Mouse (Mus musculus): ENCODE measurements around the gene Gstp1.
"Not testable (repeated sequence)": the region's sequence is repeated elsewhere in the genome, so short reads cannot be mapped to it uniquely, and the experiment has no call there.

Gene Gstp1

DNA sequence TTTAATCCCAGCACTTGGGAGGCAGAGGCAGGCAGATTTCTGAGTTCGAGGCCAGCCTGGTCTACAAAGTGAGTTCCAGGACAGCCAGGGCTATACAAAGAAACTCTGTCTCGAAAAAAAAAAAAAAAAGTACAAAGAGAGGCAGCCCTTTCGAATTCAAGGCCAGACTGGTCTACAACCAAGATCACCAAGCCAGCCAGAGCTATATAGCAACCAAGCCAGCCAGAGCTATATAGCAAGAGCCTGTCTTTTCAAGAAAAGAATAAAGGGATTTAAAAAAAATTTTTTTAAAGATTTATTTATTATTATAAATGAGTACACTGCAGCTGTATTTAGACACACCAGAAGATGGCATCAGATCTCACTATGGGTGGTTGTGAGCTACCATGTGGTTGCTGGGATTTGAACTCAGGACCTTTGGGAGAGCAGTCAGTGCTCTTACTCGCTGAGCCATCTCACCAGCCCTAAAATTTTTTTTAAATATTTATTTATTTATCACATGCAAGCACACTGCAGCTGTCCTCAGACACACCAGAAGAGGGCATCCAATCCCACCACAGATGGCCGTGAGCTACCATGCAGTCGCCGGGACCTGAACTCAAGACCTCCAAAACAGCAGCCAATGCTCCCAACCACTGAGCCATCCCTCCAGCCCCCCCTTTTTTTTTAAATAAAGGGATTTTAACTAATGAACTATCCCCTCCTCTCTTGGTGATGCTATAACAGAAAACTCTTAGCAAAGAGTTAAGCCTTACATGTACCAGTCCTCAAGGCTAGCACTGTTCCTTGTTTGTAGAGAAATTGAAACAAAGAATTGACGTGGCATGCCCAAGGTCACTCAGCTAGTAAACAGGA is 22.5 kb upstream of the Gstp1 start:
- not testable (repeated sequence) for DNase-seq

DNA sequence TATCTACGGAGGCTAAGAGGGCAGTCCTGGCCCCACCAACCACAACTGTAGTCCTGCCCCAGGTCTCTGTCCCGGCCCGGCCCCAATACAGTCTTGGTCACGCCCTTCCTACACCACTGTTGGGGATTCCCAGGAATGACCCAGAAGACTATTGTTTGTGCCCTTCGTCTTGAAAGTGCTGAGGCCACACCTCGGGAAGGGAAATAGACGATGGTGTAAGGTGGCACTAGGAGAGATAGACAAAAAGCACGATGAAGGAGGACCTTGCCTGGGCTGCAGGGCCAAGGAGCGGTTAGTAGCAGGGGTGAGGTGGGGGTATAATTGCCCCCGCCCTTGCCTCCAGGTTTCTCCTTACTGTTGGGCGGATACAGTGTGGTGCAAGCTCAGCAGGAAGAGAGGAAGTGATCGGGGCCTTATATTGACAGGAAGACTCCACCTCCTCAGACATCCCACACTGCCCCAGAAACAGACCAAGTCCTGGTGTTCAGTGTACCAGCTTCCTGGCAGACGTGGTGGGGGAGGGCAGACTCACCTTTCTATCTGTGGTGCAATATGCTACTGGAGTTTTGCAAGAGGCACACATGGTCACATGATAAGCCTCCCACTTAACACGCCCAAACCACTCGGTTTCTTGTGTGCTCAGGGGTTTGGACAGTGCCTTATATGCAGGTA is 21.4 kb upstream of the Gstp1 start, which contains the start of gene Gstp3:
Gene Gstp3, minus strand, starts transcription at position 501 of the 672 bp plus-strand sequence.
- DNase-seq: peak; percentile 31 to 67

DNA sequence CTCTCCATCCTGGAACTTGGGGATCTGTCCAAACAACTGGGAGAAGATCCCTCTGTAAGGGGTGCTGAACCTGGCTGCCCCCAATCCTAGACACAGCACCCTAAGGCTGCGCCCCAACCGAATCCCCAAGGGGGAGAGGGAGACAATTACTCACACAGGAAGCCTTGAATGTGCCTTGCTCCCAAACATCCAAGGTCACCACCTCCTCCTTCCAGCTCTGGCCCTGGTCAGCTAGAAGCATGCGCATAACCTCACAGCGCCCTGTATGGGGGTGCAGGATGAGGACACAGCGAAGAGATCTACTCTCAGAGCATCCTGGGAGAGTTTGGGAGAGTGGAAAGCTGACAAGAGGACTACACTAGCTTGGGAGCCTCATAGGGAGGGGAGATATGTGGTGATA is 20.8 kb upstream of the Gstp1 start:
- no peak for DNase-seq

DNA sequence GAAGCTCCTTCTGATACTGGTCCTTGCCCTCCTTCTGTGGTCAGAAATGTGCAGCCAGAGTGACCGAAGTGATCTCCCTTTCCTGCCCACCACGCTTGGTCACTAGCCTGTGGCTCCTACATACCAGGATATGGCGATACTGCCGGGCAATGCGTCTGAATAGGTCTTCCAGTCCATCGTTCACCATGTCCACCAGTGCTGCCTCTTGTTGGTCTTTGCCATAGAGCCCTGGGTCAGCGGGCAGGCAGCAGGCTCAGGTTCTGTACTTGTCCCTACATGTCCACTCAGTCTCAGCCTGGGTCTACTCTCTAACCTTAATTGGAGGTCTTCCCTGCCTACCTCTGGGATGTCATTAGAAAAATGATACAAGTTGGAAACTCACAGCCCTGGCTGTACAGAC is 20.2 kb upstream of the Gstp1 start:
- DNase-seq: no peak

DNA sequence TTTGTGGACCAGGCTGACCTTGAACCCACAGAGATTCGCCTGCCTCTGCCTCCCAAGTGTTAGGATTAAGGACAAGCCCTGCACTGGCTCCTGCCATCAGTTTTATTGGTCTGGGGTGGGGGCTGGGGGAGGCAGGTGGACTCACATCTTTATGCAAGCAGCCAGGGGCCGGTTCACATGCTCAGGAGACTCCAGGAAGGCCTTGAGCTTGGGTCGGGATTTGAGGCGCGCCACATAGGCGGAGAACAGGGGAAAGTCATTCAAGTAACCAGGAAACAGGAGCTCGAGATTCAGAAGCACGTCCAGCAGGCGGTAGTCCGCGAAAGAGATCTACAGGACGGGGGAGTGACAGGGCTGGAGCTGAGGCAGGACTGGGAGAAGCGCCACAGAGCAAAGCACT is 19.6 kb upstream of the Gstp1 start:
- no peak for DNase-seq

DNA sequence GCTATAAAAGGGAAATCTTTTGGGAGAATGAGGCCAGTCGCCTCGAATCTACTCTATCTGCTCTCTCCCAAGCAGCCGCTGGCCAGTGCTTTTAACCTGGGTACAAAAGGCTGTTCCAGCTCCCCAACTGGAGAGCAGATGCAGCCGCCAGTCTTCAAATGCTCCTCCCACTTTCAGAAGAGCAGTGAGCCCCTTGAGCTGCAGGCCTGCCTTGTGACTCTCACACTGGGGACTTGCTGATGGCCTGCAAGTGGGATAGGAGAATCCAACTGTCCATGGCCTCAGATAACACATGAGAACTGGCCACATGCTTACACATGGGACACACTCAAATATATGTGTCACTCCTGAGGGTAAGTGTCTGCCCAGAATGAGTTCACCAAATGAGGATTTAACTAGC is 18.9 kb upstream of the Gstp1 start:
- DNase-seq: no peak

DNA sequence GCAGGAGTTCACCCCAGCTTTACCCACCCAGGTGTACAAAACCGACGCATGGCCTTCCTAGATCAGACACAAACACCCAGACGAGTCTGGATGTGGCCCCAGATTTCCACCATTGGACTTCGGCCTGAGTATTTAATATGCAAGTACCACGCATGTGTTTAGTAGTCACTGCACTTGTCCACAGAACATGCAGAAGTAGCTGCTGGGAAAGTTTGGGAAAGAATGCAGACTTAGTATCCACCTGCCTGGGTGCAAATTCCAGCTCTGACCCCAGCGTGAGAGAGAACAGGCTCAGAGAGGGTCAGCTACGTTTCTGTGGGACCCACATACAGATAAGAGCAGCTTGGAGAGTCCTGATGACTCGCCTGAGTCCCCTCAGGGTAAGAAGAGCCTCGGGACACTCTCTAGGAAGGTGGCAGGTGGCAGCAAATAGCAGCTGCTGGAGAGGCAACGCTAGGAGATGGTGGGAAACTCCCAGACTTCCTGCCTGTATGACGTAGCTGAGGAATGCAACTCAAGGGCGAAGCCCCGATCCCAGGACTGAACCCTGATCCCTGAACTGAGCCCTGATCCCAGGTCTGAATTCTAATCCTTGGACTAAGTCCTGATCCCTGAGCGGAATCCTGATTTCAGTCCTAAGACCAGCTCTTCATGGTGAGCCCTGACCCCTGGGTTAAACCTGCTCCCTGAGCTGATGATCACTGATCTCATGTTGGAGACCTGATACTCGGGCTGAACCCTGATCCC is 18.3 kb upstream of the Gstp1 start:
- no peak for DNase-seq

DNA sequence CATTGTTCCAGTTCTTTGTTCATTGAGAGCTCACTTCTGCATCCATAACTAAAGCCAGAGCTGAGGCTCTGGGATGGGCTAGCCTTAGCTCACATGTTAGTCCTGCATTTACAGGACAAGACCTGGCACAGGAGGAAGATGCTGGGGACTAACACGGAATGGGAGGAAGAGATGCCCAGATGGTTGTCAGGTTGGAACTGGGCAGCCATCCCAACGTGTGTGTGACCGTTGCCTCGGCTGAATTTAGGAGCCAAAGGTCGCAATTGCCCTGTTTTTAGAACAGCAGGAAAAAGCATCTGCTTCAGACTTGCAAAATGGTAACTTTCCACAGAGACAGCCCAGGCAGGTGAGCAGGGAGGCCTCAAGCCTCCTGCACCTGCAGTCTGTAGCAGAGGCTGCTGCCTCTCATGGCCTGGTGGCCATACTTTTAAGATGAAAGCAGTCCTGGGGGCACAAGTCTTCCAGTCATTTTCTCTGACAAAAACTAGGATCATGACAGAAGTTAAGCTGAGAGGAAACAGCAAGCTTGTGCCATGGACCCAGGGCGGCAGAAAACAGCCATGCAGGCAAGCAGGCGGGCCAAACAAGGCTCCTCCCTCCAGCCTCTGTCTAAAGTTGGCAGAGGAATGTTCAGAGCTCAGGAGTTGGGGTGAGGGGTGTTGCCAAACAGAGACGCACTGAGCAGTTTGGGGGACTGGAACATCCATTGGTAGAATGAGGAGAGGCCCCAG is 17.6 kb upstream of the Gstp1 start:
- DNase-seq: no peak

DNA sequence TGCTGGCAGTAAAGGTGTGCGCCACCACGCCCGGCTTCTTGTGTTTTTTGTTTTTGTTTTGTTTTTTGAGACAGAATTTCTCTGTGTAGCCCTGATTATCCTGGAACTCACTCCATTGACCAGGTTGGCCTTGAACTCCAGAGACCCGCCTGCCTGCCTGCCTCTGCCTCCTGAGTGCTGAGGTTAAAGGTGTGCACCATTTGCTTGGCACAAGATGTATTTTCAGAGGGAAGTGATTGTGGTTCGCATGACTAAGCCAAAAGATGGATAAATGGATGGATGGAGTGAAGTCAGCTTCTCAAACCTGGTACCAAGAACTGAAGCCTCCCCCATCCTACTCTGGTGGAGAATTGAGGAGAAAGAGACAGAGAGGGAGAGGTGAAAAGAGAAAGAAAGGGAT is 16.8 kb upstream of the Gstp1 start:
- no peak for DNase-seq

DNA sequence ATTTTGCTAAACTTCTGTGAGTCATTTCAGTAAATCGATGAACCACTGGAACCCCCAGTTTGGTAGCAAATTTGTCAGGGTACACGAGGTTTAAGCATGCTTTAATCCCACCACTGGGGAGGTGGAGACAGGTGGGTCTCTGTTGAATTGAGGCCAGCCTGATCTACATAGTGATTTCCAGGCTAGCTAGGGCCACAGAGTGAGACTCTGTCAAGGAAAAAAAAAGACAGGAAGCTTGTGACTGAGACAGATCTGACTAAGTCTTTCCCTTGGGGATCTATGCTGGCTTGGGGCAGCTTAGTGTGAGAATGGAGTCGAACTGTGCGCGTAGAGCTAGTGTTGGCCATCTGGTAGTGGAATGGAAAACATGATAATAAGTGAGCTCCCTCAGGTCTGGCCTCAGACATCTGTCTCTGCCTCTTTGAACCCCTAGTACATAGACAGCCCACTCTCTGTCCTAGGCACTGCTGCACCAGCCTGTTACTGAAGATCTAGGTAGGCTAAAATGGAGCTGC is 14.8 kb upstream of the Gstp1 start:
- no peak for DNase-seq

DNA sequence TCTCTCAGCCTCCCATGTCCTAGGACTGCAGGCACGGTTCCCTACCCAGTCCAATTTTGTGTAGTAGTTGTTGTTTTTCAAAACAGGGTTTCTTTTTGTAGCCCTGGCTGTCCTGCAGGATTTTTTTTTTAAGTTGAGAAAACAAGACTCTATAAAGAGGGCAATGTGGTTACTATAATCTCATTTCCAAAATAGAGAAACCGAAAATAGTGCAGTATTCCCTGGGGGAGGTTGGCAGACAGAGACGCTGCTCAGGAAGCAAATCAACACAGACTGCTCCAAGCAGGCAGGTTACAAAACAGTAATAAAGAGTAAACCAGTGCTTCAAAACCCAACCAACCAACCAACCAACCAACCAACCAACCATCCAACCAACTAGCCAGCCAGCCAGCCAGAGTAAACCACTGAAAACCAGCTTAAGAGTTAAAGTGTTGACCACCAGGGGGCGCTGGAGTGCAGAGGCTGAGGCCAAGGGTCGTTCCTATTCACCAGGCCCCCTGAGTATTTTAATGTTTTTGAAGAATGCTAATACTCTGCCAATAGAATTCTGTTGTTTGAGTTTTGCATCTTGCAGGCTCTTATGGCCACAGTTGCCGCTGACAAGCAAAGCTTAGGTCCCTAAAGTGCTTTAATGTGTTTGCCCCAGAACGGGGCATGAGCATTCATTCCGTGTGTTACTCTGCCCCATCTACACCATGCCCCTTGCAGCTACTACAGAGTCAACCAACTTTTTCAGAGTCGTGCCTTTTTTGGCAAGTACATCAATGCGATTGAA is 14.1 kb upstream of the Gstp1 start:
- DNase-seq: peak; percentile 68 to 76

DNA sequence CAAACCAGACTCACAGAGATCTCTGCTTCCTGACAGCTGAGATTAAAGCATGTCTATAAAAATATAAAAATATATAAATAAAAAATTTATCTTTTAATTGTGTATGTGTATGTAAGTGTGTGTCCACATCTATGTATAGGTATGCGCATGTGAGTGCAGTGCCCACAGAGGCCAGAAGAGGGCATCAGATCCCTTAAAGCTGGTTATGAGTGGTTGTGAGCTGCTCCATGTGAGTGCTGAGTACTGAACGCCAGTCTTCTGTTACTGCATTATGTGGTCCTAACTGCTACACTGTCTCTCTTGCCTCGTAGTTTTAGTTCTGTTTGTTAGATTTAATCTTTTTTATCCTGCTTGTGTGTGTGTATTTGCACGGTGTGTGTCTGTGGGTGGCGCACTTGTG is 13.2 kb upstream of the Gstp1 start:
- DNase-seq: no peak

DNA sequence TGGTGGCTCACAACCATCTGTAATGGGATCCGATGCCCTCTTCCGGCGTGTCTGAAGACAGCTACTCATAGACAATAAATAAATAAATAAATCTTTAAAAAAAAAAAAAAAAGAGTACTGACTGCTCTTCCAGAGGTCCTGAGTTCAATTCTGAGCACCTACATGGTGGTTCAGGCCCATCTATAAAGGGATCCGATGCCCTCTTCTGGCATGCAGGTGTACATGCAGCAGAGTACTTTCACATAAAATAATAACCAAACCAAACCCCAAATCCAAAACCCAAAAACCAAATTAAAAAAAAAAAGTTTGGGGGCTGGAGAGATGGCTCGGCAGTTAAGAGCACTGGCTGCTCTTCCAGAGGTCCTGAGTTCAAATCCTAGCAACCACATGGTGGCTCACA is 11.3 kb upstream of the Gstp1 start:
- DNase-seq: not testable (repeated sequence)

DNA sequence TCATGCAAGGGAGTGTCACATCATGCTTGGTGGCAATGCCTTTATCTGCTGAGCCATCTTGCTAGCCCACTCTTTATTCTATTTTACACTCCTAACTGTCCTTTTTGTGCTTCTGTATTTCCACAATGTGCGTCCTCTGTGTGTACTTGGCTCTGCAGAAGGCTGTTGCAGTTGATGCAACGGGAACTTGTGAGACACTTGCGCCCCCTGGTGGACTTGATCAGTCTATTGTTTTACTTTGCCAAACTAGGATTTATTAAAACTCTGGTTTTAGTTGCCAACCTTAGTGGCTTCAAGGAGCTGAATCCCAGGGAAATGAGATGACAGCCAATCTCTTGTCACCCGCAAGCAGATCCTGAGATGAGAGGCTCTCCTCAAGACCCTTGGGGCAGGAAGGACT is 10.1 kb upstream of the Gstp1 start:
- DNase-seq: peak; percentile 69 to 78

DNA sequence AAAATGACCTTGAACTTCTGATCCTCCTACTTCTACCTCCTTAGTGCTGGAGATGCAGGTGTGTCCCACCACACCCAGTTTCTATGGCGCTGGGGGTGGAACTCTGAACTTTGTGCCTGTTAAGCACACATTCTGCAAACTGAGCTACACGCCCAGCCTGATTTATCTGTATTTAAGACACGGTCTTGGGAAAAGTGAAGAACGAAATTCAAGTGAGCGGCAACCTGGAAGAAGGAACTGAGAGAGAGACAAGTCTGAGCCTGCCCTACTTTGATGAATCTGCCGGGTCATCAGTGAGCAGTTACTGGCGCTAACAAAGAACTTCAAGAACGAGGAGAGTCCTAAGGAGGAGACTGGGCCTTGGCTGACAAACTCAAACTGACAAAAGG is 9.1 kb upstream of the Gstp1 start:
- no peak for DNase-seq

DNA sequence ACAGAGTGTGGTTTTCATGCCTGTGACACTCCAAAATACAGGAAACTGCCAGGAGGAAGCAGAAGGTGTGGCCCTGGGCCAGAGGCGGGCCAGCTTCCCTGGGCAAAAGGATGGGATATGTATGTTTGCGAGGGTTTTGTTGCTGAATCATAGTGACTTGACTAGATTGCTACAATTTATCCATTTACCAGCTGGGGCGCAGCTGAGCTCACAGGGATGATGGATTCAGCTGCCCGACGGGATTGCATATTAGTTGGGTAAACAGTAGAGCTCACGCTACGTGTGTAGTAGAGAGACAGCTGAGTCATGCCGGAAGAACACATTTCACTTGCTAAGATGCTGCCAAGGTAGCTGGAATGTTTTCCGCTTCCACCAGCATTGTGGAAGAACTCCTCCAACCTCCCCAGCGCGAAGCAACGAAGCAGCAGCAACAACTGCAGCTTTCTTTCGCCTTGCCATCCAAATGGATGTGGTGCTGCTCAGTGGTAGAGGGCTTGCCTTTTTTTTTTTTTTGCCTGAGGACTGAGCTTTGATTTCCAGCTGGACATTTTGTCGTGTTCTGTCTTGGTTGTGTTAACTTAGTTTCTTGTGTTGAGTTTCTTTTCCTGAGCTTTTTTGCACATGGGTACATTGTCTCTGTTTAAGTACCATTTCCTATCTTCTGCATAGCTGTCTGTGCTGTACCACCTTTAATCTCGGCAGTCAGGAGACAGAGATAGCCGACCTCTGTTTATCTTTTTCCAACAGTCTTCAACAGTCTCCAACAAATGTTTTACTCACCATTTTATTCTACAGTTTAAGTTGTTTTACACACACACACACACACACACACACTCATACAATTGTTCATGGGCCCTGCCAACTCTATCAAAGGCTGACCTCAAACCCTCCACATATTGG is 8.4 kb upstream of the Gstp1 start, which contains the start of gene Gstp2:
Gene Gstp2, minus strand, starts transcription at position 58 of the 900 bp plus-strand sequence.
- DNase-seq: no peak

DNA sequence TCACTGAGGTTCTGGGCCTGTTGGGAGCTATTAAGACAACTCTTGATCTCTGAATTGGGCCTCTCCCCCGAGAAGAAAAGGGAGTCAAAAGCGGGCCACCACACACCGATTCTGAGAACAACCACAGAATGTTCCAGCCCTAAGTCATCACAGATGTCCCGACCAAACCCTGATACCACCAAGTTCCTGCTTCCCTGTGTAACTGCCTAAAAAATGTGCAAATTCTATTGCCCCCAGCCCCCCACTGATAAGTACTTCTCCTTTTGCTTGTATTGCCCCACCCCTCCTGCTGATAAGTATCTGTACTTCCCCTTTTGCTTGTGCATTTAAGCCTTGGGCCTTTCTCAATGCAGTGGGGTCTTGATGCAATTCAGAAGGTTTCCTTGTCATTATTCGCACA is 6.3 kb upstream of the Gstp1 start:
- not testable (repeated sequence) for DNase-seq

DNA sequence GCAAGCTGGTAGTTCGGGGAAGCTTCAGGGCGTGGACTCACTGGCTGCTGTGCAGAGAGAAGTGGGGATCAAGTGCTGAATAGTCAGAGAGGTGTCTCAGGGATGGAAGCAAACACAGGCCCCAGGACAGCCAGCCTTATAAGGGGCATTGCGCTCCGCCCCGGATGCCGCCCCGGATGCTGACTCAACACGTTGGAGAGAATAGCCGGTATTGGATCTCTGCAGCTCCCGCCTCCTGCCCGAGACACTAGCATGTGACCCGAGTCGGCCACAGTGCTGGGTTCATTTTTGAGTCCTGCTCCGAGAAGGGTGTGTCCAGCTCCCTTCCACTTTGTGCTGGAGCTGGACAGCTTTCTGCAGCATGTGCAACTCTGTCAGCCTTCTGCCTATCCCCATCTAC is 4.3 kb upstream of the Gstp1 start:
- no peak for DNase-seq

DNA sequence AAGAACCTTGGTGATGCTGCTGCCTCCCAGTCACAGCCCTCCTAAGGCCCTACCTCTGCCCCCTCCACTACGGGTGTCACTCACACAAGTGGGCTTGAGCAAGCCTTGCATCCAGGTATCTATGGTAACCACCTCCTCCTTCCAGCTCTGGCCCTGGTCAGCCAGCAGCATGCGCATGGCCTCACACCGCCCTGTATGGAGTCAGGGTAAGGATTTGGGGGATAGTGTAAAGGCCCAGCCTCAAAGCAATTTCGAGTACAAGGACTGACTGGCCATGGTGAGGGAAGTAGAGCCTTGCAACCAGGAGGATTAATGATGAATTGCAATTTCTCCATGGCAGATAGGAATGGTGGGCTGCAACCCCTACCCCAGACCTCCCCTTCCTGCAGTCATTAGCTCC is 3.7 kb upstream of the Gstp1 start:
- DNase-seq: not testable (repeated sequence)

DNA sequence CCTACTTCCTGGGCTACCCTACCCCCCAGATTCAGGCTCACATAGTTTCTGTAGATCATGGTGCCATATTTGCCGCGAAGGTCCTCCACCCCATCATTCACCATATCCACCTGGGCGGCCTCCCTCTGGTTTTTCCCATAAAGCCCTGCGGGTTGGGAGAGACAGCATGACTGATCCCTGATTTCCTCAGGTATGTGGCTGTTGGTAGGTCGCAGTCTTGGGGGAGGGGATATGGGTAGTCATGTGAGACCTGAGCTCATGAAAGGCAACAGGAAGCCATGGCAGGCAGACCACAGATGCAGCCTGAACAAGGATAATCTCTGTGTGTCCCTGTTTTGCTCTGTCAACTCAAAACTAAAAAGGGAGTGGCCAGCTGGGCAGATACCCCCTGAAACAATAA is 3.2 kb upstream of the Gstp1 start:
- DNase-seq: not testable (repeated sequence)
